Mouse (Mus musculus): Measurements from ENCODE around the gene Samsn1. TPM values are rescaled to one million over a fixed set of nuclear protein-coding genes. Genes with fewer than 3 reads are reported as not detected.

The Samsn1 gene
- polyA plus RNA-seq (2015; fragmentation: Nextera tagmentation; extraction: Ambion mirVana), result 2.2 and 2.8 TPM in 2 replicates

DNA sequence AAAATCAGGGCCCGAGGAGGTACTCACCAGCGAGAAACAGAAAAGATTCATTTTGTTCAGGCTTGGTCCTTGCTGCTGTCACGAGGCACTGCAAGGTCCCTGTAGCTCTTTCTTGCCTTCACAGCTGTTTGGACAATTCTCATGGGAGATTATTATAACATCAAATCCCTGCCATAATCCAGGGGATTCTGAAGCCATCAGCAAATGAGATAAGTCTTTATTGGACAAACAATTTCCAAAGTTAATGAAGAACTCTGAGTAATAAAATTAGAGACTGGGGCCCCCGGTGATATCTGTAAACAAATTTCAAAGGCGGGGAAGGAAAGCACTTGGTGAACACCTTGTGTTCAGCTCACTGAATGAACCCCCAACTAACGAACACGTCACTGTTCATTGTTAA is at the start of gene Samsn1:
Gene Samsn1 (minus strand): TSS at position 101 of the 400 bp plus-strand sequence.
- 81% methylated on average over 7 of the region's 7 CpGs for WGBS
- Histone ChIP-seq H3K4me3 (no peak within 1 kb of the TSS), H3K27ac (no peak within 1 kb of the TSS), H3K9ac (no peak within 1 kb of the TSS), H3K27me3 (no peaks in the 10 kb centered on the region), H3K4me1 (no peaks in the 10 kb centered on the region), H3K4me2 (no peak within 1 kb of the TSS), H3K36me3 (no peaks in the 10 kb centered on the region), H3K9me3 (no peaks in the 10 kb centered on the region)
- no peak for ATAC-seq (ENCODE audit: insufficient number of reproducible peaks, insufficient read depth, low FRiP score, low TSS enrichment, low read depth)

DNA sequence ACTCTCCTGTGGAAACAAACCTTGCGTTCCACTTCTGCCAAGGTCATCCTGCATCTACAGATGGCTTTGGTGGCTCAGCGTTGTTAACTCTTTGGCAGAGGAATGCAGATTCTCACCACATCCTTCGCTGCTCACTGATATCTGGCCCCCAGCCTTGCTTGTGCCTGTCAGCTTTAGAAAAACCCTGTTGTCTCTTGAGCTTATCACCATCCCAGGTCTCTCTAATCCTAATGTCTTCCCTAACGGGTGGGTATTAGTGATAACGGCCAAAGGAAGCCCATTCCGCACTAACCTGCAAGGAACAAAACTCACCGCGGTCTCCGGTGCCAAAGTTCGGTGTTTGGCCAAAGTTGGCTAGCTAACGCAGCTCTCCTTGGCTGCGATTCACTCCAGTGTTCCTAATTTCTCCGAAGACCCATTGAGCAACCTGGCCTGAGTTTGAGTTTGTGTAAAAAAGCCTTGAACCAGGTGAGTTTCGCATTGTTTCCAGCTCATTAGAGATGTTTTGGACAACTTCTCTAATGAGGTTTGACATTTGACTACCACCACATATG is 44.1 kb upstream of the Samsn1 start:
- Histone ChIP-seq H3K27ac (no peak overlapping the region), H3K9me3 (no peaks in the 10 kb centered on the region), H3K9ac (no peak overlapping the region), H3K4me2 (no peak overlapping the region), H3K4me3 (no peak overlapping the region), H3K4me1 (no peaks in the 10 kb centered on the region), H3K27me3 (no peaks in the 10 kb centered on the region), H3K36me3 (no peaks in the 10 kb centered on the region)
- 93% methylated on average over 14 of the region's 14 CpGs for WGBS
- ATAC-seq (ENCODE audit: insufficient number of reproducible peaks, insufficient read depth, low FRiP score, low TSS enrichment, low read depth), result no peak

DNA sequence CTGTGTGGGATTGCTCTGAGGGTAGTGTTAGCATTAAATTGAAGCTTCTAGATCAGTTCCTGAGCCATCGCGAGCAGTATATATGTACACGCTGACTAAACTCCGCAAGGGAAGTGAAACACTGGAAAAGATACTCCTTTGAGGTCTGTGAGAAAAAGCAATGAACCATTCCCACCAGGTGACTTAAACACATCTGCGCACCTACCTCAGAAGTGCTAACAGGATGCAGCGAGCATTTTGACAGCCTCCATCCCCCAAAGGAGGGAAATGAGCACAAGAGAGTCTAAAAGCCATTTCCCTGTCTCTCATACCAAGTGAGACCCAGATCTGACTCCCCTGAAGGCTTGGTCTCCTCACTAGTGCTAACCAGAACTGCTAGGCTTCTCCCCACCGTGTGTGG is 32.9 kb upstream of the Samsn1 start:
- Histone ChIP-seq H3K4me2 (no peak overlapping the region), H3K4me1 (no peaks in the 10 kb centered on the region), H3K9ac (no peak overlapping the region), H3K36me3 (no peaks in the 10 kb centered on the region), H3K27ac (no peak overlapping the region), H3K27me3 (no peaks in the 10 kb centered on the region), H3K9me3 (no peaks in the 10 kb centered on the region; the same call in 1 of the 2 replicates), H3K4me3 (no peak overlapping the region)
- WGBS, result 96% methylated on average over 7 of the region's 7 CpGs
- no peak for ATAC-seq (ENCODE audit: insufficient number of reproducible peaks, insufficient read depth, low FRiP score, low TSS enrichment, low read depth)

DNA sequence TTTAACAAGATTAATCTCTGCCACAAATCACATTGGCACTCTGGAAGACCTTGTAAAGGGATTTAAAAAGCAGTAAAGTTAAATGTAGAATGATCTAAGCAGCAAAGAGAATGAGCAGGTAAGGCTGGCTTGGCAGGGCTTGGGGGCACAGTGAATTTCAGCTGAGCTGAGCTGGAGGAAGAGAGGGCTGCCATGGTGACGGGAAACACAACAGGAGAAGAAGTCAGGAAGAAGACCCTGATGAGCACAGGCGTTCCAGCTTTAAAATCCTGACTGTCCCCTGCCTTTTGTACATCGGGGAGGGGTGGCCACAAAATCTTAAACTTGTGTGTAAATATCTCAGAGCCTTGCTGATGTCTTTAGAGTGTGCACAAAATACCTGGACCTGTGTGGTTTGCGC is 32.0 kb upstream of the Samsn1 start:
- Histone ChIP-seq H3K4me3 (no peak overlapping the region), H3K36me3 (no peaks in the 10 kb centered on the region), H3K27me3 (no peaks in the 10 kb centered on the region), H3K27ac (no peak overlapping the region), H3K4me2 (no peak overlapping the region), H3K9ac (no peak overlapping the region), H3K9me3 (no peaks in the 10 kb centered on the region; the same call in 1 of the 2 replicates), H3K4me1 (no peaks in the 10 kb centered on the region)
- 66% methylated on average over 4 of the region's 4 CpGs for WGBS
- no peak for ATAC-seq (ENCODE audit: insufficient number of reproducible peaks, insufficient read depth, low FRiP score, low TSS enrichment, low read depth)

DNA sequence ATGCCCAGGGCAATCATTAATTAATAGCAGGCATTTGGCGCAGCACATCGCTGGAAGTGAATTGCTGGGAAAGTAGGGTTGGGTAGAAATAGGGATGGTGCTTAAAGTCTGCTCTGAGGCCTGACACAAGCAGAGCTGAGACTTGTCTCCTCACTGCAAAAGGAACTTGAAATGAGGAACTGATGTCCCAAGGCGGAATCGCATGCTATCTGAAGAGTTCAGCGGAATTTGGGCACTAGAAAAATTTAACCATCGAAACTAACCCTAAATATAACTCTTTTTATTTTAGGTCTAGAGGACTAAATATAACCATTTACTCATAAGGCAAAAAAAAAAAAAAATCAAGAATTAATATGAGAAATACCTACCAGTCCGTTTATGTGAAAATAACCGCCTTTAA is 31.5 kb upstream of the Samsn1 start:
- ATAC-seq (ENCODE audit: insufficient number of reproducible peaks, insufficient read depth, low FRiP score, low TSS enrichment, low read depth), result no peak
- no peak overlapping the region for H3K9ac ChIP-seq
- no peak overlapping the region for H3K4me3 ChIP-seq
- H3K27ac ChIP-seq, result no peak overlapping the region
- no peaks in the 10 kb centered on the region for H3K27me3 ChIP-seq
- H3K36me3 ChIP-seq, result no peaks in the 10 kb centered on the region
- no peaks in the 10 kb centered on the region for H3K4me1 ChIP-seq
- no peak overlapping the region for H3K4me2 ChIP-seq
- whole genome bisulfite sequencing, result 58% methylated on average over 8 of the region's 8 CpGs
- H3K9me3 ChIP-seq, result no peaks in the 10 kb centered on the region; the same call in 1 of the 2 replicates

DNA sequence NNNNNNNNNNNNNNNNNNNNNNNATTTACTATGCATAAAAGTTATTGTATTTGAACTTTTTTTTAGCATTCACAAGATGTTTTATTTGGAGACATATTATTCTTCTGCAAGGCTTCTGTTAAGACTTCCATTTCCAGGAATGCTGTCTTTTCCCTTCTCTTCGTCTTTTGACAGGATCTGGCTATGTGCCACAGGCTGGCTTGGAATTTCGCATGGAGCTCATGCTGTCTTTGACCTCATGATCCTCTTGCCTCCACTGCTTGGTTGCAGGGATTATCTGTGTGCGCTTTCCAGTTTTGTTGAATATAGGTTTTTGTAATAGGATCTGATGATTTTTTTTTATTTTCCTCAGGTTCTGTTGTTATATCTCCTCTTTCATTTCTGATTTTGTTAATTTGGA is 25.0 kb upstream of the Samsn1 start:
- WGBS, result 65% methylated on average over 3 of the region's 3 CpGs
- H3K27ac ChIP-seq, result no peak overlapping the region

DNA sequence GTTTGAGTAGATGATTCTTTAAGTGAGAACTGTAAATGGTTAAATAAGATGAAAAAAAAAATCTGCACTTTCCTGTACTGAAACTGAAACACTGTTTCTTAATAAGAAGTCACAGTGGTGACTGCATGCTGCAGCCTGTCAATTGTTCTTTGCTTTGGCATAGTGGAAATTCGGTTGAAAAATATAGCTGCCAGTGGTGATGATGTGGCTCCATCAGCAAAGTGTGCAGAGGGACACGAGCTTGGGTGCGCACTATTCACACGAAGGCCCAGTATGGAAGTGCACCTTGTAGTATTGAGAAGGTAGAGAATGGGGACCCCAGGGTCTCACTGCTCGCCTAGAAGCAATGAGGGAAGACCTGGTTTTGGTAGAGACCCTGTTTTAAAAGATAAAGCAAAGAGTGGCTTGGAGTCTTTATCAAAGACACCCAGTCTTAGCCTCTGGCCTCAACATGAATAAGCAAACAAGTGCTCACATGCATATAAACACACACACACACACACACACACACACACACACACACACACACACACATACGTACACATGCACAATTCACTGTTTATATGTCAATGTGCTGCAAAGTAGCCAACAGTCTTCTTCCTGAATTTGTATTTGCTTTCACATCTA is 18.4 kb upstream of the Samsn1 start:
- Histone ChIP-seq H3K9ac (no peak overlapping the region), H3K4me2 (no peak overlapping the region), H3K36me3 (no peaks in the 10 kb centered on the region), H3K9me3 (no peaks in the 10 kb centered on the region), H3K27ac (no peak overlapping the region), H3K27me3 (no peaks in the 10 kb centered on the region), H3K4me1 (no peaks in the 10 kb centered on the region), H3K4me3 (no peak overlapping the region)
- no peak for ATAC-seq (ENCODE audit: insufficient number of reproducible peaks, insufficient read depth, low FRiP score, low TSS enrichment, low read depth)
- 82% methylated on average over 6 of the region's 6 CpGs for WGBS

More for the DNA sequence above, 25.0 kb upstream of the Samsn1 start:
- no peaks in the 10 kb centered on the region for H3K36me3 ChIP-seq
- no peaks in the 10 kb centered on the region for H3K4me1 ChIP-seq
- no peak overlapping the region for H3K9ac ChIP-seq
- H3K27me3 ChIP-seq, result no peaks in the 10 kb centered on the region
- H3K9me3 ChIP-seq, result no peaks in the 10 kb centered on the region
- H3K4me3 ChIP-seq, result no peak overlapping the region
- H3K4me2 ChIP-seq, result no peak overlapping the region
- ATAC-seq (ENCODE audit: insufficient number of reproducible peaks, insufficient read depth, low FRiP score, low TSS enrichment, low read depth), result no peak

DNA sequence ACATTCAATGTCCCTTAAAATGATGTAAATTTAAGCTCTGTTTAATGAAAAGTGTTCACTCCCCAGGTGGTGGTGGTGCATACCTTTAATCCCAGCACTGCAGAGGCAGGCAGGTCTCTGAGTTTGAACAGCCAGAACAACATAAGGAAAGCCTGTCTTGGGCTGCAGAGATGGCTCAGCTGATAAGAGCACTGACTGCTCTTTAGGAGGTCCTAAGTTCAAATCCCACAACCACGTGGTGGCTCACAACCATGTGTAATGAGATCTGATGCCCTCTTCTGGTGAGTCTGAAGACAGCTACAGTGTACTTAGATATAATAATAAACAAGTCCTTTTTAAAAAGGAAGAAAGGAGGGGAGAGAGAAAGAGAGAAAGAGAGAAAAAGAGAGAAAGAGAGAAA is 2.9 kb downstream of the Samsn1 start:
- H3K27ac ChIP-seq, result no peak overlapping the region

DNA sequence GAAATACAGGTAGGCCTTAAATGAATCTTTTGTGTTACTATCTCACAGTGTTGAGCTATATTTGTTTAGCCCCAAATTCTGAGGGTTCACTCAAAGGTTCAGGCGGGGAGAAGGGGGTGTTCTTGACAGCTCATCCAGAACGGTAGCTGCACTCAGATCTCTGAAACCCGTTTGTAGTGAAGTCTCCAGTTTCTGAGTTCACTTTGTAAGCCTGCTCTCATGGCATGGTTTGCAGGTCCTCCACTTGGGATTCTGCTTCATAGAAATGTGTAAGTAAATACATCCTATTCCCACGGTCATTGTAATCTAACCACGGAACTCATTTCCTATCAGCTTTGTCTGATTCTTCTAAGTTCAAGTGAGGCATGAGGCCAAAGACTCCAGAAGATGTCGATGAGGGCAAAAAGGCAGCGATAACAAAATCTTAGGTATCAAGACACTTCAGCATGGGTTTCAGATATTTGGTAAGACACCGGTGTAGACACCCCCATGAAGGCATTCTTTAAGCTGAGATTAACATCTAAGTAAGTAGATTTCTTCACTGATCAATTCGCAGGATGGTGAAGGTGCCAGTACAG is 18.2 kb downstream of the Samsn1 start:
- 83% methylated on average over 9 of the region's 9 CpGs for WGBS
- Histone ChIP-seq H3K36me3 (no peaks in the 10 kb centered on the region), H3K27me3 (no peaks in the 10 kb centered on the region), H3K4me2 (no peak overlapping the region), H3K4me3 (no peak overlapping the region), H3K4me1 (no peaks in the 10 kb centered on the region), H3K9me3 (no peaks in the 10 kb centered on the region), H3K27ac (no peak overlapping the region), H3K9ac (no peak overlapping the region)
- ATAC-seq (ENCODE audit: insufficient number of reproducible peaks, insufficient read depth, low FRiP score, low TSS enrichment, low read depth), result no peak

More for the DNA sequence above, 2.9 kb downstream of the Samsn1 start:
- no peaks in the 10 kb centered on the region for H3K9me3 ChIP-seq
- no peaks in the 10 kb centered on the region for H3K36me3 ChIP-seq
- no peak overlapping the region for H3K4me2 ChIP-seq
- no peak overlapping the region for H3K4me3 ChIP-seq
- H3K4me1 ChIP-seq, result no peaks in the 10 kb centered on the region
- no peaks in the 10 kb centered on the region for H3K27me3 ChIP-seq
- ATAC-seq (ENCODE audit: insufficient number of reproducible peaks, insufficient read depth, low FRiP score, low TSS enrichment, low read depth), result no peak
- 52% methylated on average over 1 of the region's 1 CpGs for WGBS
- H3K9ac ChIP-seq, result no peak overlapping the region

DNA sequence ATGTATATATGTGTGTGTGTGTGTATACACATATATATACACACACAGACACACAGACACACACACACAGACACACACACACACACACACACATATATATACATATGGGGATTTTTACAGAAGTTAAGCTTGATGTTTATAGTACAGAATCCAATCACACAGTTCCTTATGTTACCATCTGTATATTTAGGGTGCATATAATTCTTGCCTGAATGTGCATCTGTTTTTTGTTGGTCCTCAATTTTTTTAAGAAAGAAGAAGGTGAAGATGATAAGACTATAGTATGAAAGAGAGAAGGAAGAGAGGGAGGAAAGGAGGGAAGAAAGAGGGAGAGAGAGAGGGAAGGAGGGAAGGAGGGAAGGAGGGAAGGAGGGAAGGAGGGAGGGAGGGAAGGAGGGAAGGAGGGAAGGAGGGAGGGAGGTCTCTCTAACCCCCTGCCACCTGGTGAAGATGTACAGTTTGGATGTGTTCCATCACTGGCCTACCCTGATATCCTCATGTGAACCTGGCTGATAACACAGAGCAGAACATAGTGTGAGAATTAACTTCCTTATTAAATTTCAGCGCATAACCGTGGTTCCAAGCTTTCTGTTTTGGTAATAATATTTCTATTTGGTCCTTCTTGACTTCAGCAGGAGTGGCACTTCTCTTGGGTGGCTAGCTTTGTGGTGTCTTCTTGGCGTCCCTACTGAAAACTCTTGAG is 19.1 kb downstream of the Samsn1 start:
- no peaks in the 10 kb centered on the region for H3K27me3 ChIP-seq
- no peak overlapping the region for H3K4me2 ChIP-seq
- H3K4me3 ChIP-seq, result no peak overlapping the region
- H3K9me3 ChIP-seq, result no peaks in the 10 kb centered on the region
- no peak for ATAC-seq (ENCODE audit: insufficient number of reproducible peaks, insufficient read depth, low FRiP score, low TSS enrichment, low read depth)
- no peaks in the 10 kb centered on the region for H3K4me1 ChIP-seq
- H3K9ac ChIP-seq, result no peak overlapping the region
- H3K36me3 ChIP-seq, result no peaks in the 10 kb centered on the region
- H3K27ac ChIP-seq, result no peak overlapping the region
- WGBS, result 77% methylated on average over 3 of the region's 3 CpGs

DNA sequence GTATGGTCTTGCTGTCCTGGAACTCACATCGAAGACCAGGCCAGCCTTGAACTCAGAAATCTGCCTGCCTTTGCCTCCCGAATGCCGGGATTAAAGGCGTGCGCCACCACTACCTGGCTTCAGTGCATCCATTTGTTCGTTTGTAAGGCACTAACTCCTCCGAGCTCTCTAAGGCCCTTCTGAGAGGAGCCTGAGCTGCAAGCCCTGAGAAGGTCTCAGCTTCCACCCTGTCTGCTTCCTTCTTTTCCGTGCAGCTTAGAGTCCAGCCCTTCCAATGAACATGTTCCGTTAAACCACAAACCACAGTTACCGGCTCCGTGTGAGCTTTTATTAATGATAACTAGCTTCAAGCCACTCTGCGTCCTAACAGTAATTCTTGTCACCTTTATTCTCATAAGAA is 19.8 kb downstream of the Samsn1 start:
- Histone ChIP-seq H3K27me3 (no peaks in the 10 kb centered on the region), H3K27ac (no peak overlapping the region), H3K4me3 (no peak overlapping the region), H3K4me2 (no peak overlapping the region), H3K9ac (no peak overlapping the region), H3K36me3 (no peaks in the 10 kb centered on the region), H3K4me1 (no peaks in the 10 kb centered on the region), H3K9me3 (no peaks in the 10 kb centered on the region)
- ATAC-seq (ENCODE audit: insufficient number of reproducible peaks, insufficient read depth, low FRiP score, low TSS enrichment, low read depth), result no peak; the same call in 1 of the 2 replicates
- WGBS, result 82% methylated on average over 12 of the region's 12 CpGs

DNA sequence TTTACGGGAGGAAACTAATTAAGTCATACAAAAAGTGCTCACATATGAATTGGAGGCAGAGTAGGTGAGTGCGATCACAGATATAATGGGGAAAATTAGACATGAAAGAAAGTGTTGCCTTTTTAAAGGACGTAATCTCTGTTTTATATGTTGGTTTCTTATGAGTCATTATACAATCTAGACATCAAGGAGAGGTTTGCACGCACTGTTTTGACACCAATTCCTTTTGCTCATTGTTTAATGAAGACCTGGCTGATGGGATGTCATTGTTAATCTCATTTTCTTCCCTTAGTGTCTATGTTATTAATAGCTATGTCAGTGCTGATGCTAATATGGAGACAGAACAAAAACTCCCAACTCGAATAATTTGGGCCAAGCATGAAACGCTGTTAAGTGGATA is 20.3 kb downstream of the Samsn1 start:
- WGBS, result 68% methylated on average over 6 of the region's 6 CpGs
- Histone ChIP-seq H3K27ac (no peak overlapping the region), H3K27me3 (no peaks in the 10 kb centered on the region), H3K36me3 (no peaks in the 10 kb centered on the region), H3K9ac (no peak overlapping the region), H3K9me3 (no peaks in the 10 kb centered on the region), H3K4me1 (no peaks in the 10 kb centered on the region), H3K4me2 (no peak overlapping the region), H3K4me3 (no peak overlapping the region)
- ATAC-seq (ENCODE audit: insufficient number of reproducible peaks, insufficient read depth, low FRiP score, low TSS enrichment, low read depth), result no peak
